Mouse (Mus musculus): ENCODE data around the gene Bmp5.

- TF ChIP-seq POLR2A (IDR thresholded peaks at IDR 0.05; ENCODE audit: borderline replicate concordance, insufficient read depth, low read length), result no peak
- no peak for TF ChIP-seq CTCF (IDR thresholded peaks at IDR 0.05; ENCODE audit: borderline replicate concordance, insufficient read depth, low read depth, low read length)
These were observed 83.8 kb downstream of the Bmp5 start for GRCm38 (mm10) chr9:75858939-75859338.

Data from cerebellum, adult 2 months (tissue).